ENCODE assay signal across 27 mouse cellular contexts in the genomic region with DNA sequence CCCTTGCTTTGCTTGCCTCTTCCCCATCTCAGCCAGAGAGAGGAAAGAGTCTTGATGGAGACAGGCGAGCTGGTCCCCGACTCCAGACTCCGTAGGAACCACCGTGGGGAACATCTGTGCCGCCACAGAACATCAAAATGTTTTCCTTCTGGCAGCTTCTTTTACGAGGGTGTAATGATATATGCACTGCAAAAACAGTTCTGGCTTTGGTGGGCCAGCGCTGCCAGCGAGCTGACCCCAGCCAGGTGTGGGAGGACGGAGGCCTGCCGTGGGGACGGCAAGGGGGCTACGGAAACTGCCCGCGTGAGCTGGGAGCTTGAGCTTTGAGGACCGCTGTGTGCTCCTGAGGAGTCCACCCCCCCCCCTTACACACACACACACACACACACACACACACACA. TPM values are rescaled to one million over a fixed set of nuclear protein-coding genes. Genes with fewer than 3 reads are reported as not detected.
DNase-seq lines count a peak whose midpoint lies in the region; ATAC-seq and TF ChIP-seq lines count a peak whose summit lies in the region.
"Had no signal": no experiment of that assay in that cellular context is flagged by ENCODE, and none has a peak within 500 bp of the region (broad histone marks: within the 10 kb centered on the region; RNA-seq: fewer than 3 reads in every experiment).

No protein-coding gene starts in this region.

- no peak overlapping the region for H3K9ac ChIP-seq in midbrain, embryonic 15.5 days
- no peak overlapping the region for H3K9ac ChIP-seq in midbrain, postnatal 0 days (replicated peaks; ENCODE audit: low read length, poor library complexity, severe bottlenecking)
- H3K9ac ChIP-seq in limb, embryonic 15.5 days, result no peak overlapping the region
- H3K9ac ChIP-seq: hindbrain, embryonic 15.5 days; liver, embryonic 13.5 days; stomach, embryonic 15.5 days had no signal

- no peak overlapping the region for H3K4me2 ChIP-seq in midbrain, embryonic 15.5 days
- H3K4me2 ChIP-seq in midbrain, postnatal 0 days (ENCODE audit: low read depth, low read length, poor library complexity, severe bottlenecking), result no peak overlapping the region
- no peak overlapping the region for H3K4me2 ChIP-seq in limb, embryonic 15.5 days
- H3K4me2 ChIP-seq: heart, embryonic 12.5 days; hindbrain, embryonic 15.5 days; liver, embryonic 13.5 days; stomach, embryonic 15.5 days had no signal

- no peak for DNase-seq in gastrocnemius, adult 2 months
- no peak for DNase-seq in gastrocnemius, adult 18-20 months (ENCODE audit: low spot score)
- no peak for DNase-seq in midbrain, postnatal 0 days (ENCODE audit: low spot score)
- peak; percentile 61 for DNase-seq in limb, embryonic 10.5 days (ENCODE audit: low spot score)
- DNase-seq in midbrain, embryonic 10.5 days (ENCODE audit: low spot score), result no peak
- no peak for DNase-seq in urinary bladder, postnatal 14 days (ENCODE audit: low spot score)
- DNase-seq: adrenal gland, adult 8-10 months; cerebellum, adult 8-10 months; cerebellum, postnatal 25 days; heart, adult 2 months; kidney, adult 11 months; kidney, postnatal 14 days; left cerebral cortex, postnatal 4 days; liver, embryonic 13.5 days; lung, adult 18-20 months; lung, postnatal 10 days; midbrain, embryonic 14.5 days; right cerebral cortex, postnatal 25 days had no signal

- no peak for TF ChIP-seq CTCF in gastrocnemius, adult 2 months (IDR thresholded peaks at IDR 0.05)
- no peak for TF ChIP-seq CTCF in midbrain, postnatal 0 days (IDR thresholded peaks at IDR 0.05)

- H3K9me3 ChIP-seq in midbrain, embryonic 15.5 days, result no peaks in the 10 kb centered on the region
- H3K9me3 ChIP-seq in midbrain, postnatal 0 days (ENCODE audit: low read length), result no peaks in the 10 kb centered on the region
- no peaks in the 10 kb centered on the region for H3K9me3 ChIP-seq in limb, embryonic 10.5 days (replicated peaks)
- no peaks in the 10 kb centered on the region for H3K9me3 ChIP-seq in limb, embryonic 15.5 days
- H3K9me3 ChIP-seq in midbrain, embryonic 10.5 days (replicated peaks), result no peaks in the 10 kb centered on the region
- H3K9me3 ChIP-seq: heart, embryonic 12.5 days; hindbrain, embryonic 15.5 days; liver, embryonic 13.5 days; stomach, embryonic 15.5 days had no signal

- no peaks in the 10 kb centered on the region for H3K27me3 ChIP-seq in midbrain, embryonic 15.5 days (replicated peaks)
- H3K27me3 ChIP-seq in midbrain, postnatal 0 days (ENCODE audit: insufficient read depth, low read length), result no peaks in the 10 kb centered on the region
- no peaks in the 10 kb centered on the region for H3K27me3 ChIP-seq in limb, embryonic 10.5 days (ENCODE audit: low read depth, poor library complexity, severe bottlenecking)
- H3K27me3 ChIP-seq in limb, embryonic 15.5 days, result no peaks in the 10 kb centered on the region
- H3K27me3 ChIP-seq in midbrain, embryonic 10.5 days (ENCODE audit: low read depth, poor library complexity, severe bottlenecking), result no peaks in the 10 kb centered on the region
- H3K27me3 ChIP-seq: CH12.LX; heart, embryonic 12.5 days; hindbrain, embryonic 15.5 days; liver, embryonic 13.5 days; stomach, embryonic 15.5 days had no signal

- no peak overlapping the region for H3K4me3 ChIP-seq in gastrocnemius, adult 2 months
- no peak overlapping the region for H3K4me3 ChIP-seq in midbrain, embryonic 15.5 days
- H3K4me3 ChIP-seq in midbrain, postnatal 0 days (ENCODE audit: low read depth, low read length), result no peak overlapping the region
- no peak overlapping the region for H3K4me3 ChIP-seq in limb, embryonic 10.5 days
- no peak overlapping the region for H3K4me3 ChIP-seq in limb, embryonic 15.5 days
- H3K4me3 ChIP-seq in midbrain, embryonic 10.5 days, result no peak overlapping the region
- H3K4me3 ChIP-seq: heart, adult 2 months; heart, embryonic 12.5 days; hindbrain, embryonic 15.5 days; liver, embryonic 13.5 days; stomach, embryonic 15.5 days had no signal

- no peaks in the 10 kb centered on the region for H3K4me1 ChIP-seq in midbrain, embryonic 15.5 days
- no peaks in the 10 kb centered on the region for H3K4me1 ChIP-seq in midbrain, postnatal 0 days (ENCODE audit: insufficient read depth, low read length)
- H3K4me1 ChIP-seq in limb, embryonic 10.5 days, result peaks cover 80% of the 10 kb centered on the region
- peaks cover 55% of the 10 kb centered on the region for H3K4me1 ChIP-seq in limb, embryonic 15.5 days
- H3K4me1 ChIP-seq in midbrain, embryonic 10.5 days, result no peaks in the 10 kb centered on the region
- H3K4me1 ChIP-seq: liver, embryonic 13.5 days had no signal

- no peak for ATAC-seq in midbrain, embryonic 15.5 days (replicated peaks)
- ATAC-seq in midbrain, postnatal 0 days (ENCODE audit: low FRiP score), result no peak
- no peak for ATAC-seq in limb, embryonic 15.5 days (ENCODE audit: insufficient number of reproducible peaks, low FRiP score, low TSS enrichment, low read depth)
- ATAC-seq: inflammation-experienced regulatory T-cells, adult 6 months had no signal

- 88% methylated on average over 15 of the region's 15 CpGs for WGBS in midbrain, embryonic 15.5 days
- 90% methylated on average over 15 of the region's 15 CpGs for WGBS in midbrain, postnatal 0 days
- 64% methylated on average over 15 of the region's 15 CpGs for WGBS in limb, embryonic 10.5 days
- WGBS in limb, embryonic 15.5 days, result 24% methylated on average over 15 of the region's 15 CpGs
- 92% methylated on average over 15 of the region's 15 CpGs for WGBS in midbrain, embryonic 10.5 days

- H3K36me3 ChIP-seq in midbrain, embryonic 15.5 days (replicated peaks), result peaks cover 20% of the 10 kb centered on the region
- H3K36me3 ChIP-seq in midbrain, postnatal 0 days (ENCODE audit: insufficient read depth, low read length), result peaks cover 51% of the 10 kb centered on the region
- peaks cover 94% of the 10 kb centered on the region for H3K36me3 ChIP-seq in limb, embryonic 10.5 days
- peaks cover 69% of the 10 kb centered on the region for H3K36me3 ChIP-seq in limb, embryonic 15.5 days
- H3K36me3 ChIP-seq in midbrain, embryonic 10.5 days, result peaks cover 95% of the 10 kb centered on the region

- intact Hi-C loops in gastrocnemius, adult 2 months (cut with DNase I), result loop anchor here (5.0 to 10.0 kb wide), 3 partner anchors 70 to 198 kb away; partner anchors contain the start of gene Capzb

- H3K27ac ChIP-seq in gastrocnemius, adult 2 months, result peak overlapping the region; percentile 88
- H3K27ac ChIP-seq in midbrain, embryonic 15.5 days, result 0 out of 2 replicates have a peak overlapping the region, but pooled peaks have one; percentile 6
- H3K27ac ChIP-seq in midbrain, postnatal 0 days (ENCODE audit: low read depth, low read length), result no peak overlapping the region
- peak overlapping the region; percentile 71 for H3K27ac ChIP-seq in limb, embryonic 10.5 days
- peak overlapping the region; percentile 40 for H3K27ac ChIP-seq in limb, embryonic 15.5 days
- H3K27ac ChIP-seq in midbrain, embryonic 10.5 days (replicated peaks), result no peak overlapping the region
- H3K27ac ChIP-seq: heart, adult 2 months; hindbrain, embryonic 15.5 days; liver, embryonic 13.5 days; macrophage; stomach, embryonic 15.5 days had no signal

RNA-seq across cellular contexts. Expression of gene Pqlc2, which starts 25.6 kb away (rescaled TPM):
- total RNA-seq in gastrocnemius, adult 2 months (2021), result 1 to 10 TPM; 4.9 to 7.2 TPM
- total RNA-seq in gastrocnemius, adult 18-20 months (2021), result 1 to 10 TPM; 5.6 to 7.8 TPM
- polyA plus RNA-seq in midbrain, embryonic 15.5 days (2015; fragmentation: Nextera tagmentation; extraction: Ambion mirVana), result 16.3 TPM in 2 replicates
- total RNA-seq in midbrain, postnatal 0 days (2014; rRNA removed), result 19.3 and 26.5 TPM in 2 replicates
- 10.9 and 15.2 TPM in 2 replicates for polyA plus RNA-seq in midbrain, postnatal 0 days (2015; fragmentation: Nextera tagmentation; extraction: Ambion mirVana)
- 14.6 and 19.7 TPM in 2 replicates for polyA plus RNA-seq in limb, embryonic 10.5 days (2016; fragmentation: Nextera tagmentation; extraction: Ambion mirVana)
- polyA plus RNA-seq in limb, embryonic 15.5 days (2015; fragmentation: Nextera tagmentation; extraction: Ambion mirVana), result 16.7 and 18.2 TPM in 2 replicates
- 15.9 and 16.1 TPM in 2 replicates for polyA plus RNA-seq in midbrain, embryonic 10.5 days (2016; fragmentation: Nextera tagmentation; extraction: Ambion mirVana)
- total RNA-seq: hematopoietic stem cell, adult 5-6 weeks had no signal

RNA-seq across cellular contexts. Expression of gene Akr7a5, which starts 25.7 kb away (rescaled TPM):
- 10 to 100 TPM; 31.2 to 34.7 TPM for total RNA-seq in gastrocnemius, adult 2 months (2021)
- 10 to 100 TPM; 32.5 to 34.9 TPM for total RNA-seq in gastrocnemius, adult 18-20 months (2021)
- polyA plus RNA-seq in midbrain, embryonic 15.5 days (2015; fragmentation: Nextera tagmentation; extraction: Ambion mirVana), result 68.5 and 72.1 TPM in 2 replicates
- total RNA-seq in midbrain, postnatal 0 days (2014; rRNA removed), result 45.0 and 65.4 TPM in 2 replicates
- 64.4 and 65.6 TPM in 2 replicates for polyA plus RNA-seq in midbrain, postnatal 0 days (2015; fragmentation: Nextera tagmentation; extraction: Ambion mirVana)
- 115 and 133 TPM in 2 replicates for polyA plus RNA-seq in limb, embryonic 10.5 days (2016; fragmentation: Nextera tagmentation; extraction: Ambion mirVana)
- polyA plus RNA-seq in limb, embryonic 15.5 days (2015; fragmentation: Nextera tagmentation; extraction: Ambion mirVana), result 82.9 and 85.8 TPM in 2 replicates
- 99.7 and 103 TPM in 2 replicates for polyA plus RNA-seq in midbrain, embryonic 10.5 days (2016; fragmentation: Nextera tagmentation; extraction: Ambion mirVana)

Comparison
In these comparisons a context has a peak if more than half of its experiments do, and no peak if none do; other contexts are left out.
1. H3K27ac ChIP-seq: peak in gastrocnemius, adult 2 months (single experiment), midbrain, embryonic 15.5 days (single experiment), limb, embryonic 10.5 days (single experiment) and limb, embryonic 15.5 days (single experiment); none in midbrain, postnatal 0 days (single experiment) and midbrain, embryonic 10.5 days (single experiment).